Comparison of ENCODE assay signal across 8 mouse cellular contexts in genomic region chr9:63793731-63794495, GRCm38 (mm10). TPM values are rescaled to one million over a fixed set of nuclear protein-coding genes. Genes with fewer than 3 reads are reported as not detected.
DNase-seq lines count a peak whose midpoint lies in the region; ATAC-seq lines count a peak whose summit lies in the region.

No protein-coding gene starts in this region.

- H3K4me1 ChIP-seq in liver, embryonic 11.5 days (replicated peaks; ENCODE audit: control insufficient read depth, insufficient read depth, low read length) = peaks cover 14% of the 10 kb centered on the region
- H3K4me1 ChIP-seq in forebrain, embryonic 15.5 days = peaks cover 4% of the 10 kb centered on the region; the same call in 1 of the 2 replicates

- DNase-seq in liver = peak; percentile 53
- no peak for DNase-seq in liver, embryonic 11.5 days (ENCODE audit: low spot score)
- peak; percentile 76 for DNase-seq in gastrocnemius, postnatal 14 days
- DNase-seq in layer of hippocampus, adult 8-10 months (ENCODE audit: low spot score in 2 of 2) = peak; percentile 83 to 91
- peak; percentile 73 to 74 for DNase-seq in lung, postnatal 4 days
- DNase-seq in urinary bladder, postnatal 14 days (ENCODE audit: low spot score) = peak; percentile 87
- DNase-seq in embryo, embryonic 10.5 days (ENCODE audit: low spot score) = no peak

- H3K36me3 ChIP-seq in liver, embryonic 11.5 days (ENCODE audit: control insufficient read depth, insufficient read depth, low read length) = no peaks in the 10 kb centered on the region
- no peaks in the 10 kb centered on the region for H3K36me3 ChIP-seq in forebrain, embryonic 15.5 days

- 33% methylated on average over 10 of the region's 10 CpGs for WGBS in liver, embryonic 11.5 days
- WGBS in forebrain, embryonic 15.5 days = 82% methylated on average over 10 of the region's 10 CpGs

- no peak overlapping the region for H3K4me3 ChIP-seq in liver, embryonic 11.5 days (ENCODE audit: low read depth, low read length)
- no peak overlapping the region for H3K4me3 ChIP-seq in forebrain, embryonic 15.5 days

- no peak overlapping the region for H3K9ac ChIP-seq in liver, embryonic 11.5 days (ENCODE audit: low read depth, low read length)
- no peak overlapping the region for H3K9ac ChIP-seq in forebrain, embryonic 15.5 days (replicated peaks)

- no peak overlapping the region for H3K4me2 ChIP-seq in liver, embryonic 11.5 days
- H3K4me2 ChIP-seq in forebrain, embryonic 15.5 days (replicated peaks) = no peak overlapping the region

- no peaks in the 10 kb centered on the region for H3K9me3 ChIP-seq in liver, embryonic 11.5 days (ENCODE audit: control insufficient read depth, low read length)
- no peaks in the 10 kb centered on the region for H3K9me3 ChIP-seq in forebrain, embryonic 15.5 days

- ATAC-seq in liver, embryonic 11.5 days (replicated peaks; ENCODE audit: low FRiP score) = no peak
- no peak for ATAC-seq in forebrain, embryonic 15.5 days (replicated peaks)

- intact Hi-C loops in gastrocnemius, postnatal 14 days (cut with DNase I; ENCODE audit: low total_unique reads) = no loop called here

- no peaks in the 10 kb centered on the region; the same call in 1 of the 2 replicates for H3K27me3 ChIP-seq in liver, embryonic 11.5 days (replicated peaks; ENCODE audit: control insufficient read depth, insufficient read depth, low read length)
- no peaks in the 10 kb centered on the region for H3K27me3 ChIP-seq in forebrain, embryonic 15.5 days

- no peak overlapping the region for H3K27ac ChIP-seq in liver, embryonic 11.5 days (ENCODE audit: low read depth, low read length)
- H3K27ac ChIP-seq in forebrain, embryonic 15.5 days (replicated peaks) = no peak overlapping the region

RNA-seq across cellular contexts. Expression of gene Smad3, which starts 36.1 kb away (rescaled TPM):
- polyA plus RNA-seq in liver, embryonic 11.5 days (2014; fragmentation: Nextera tagmentation; extraction: Ambion mirVana) = 7.2 and 7.3 TPM in 2 replicates
- total RNA-seq in gastrocnemius, postnatal 14 days (2021) = 10 to 100 TPM; 39.3 to 40.2 TPM
- 10 to 100 TPM; 48.8 to 57.3 (median 53.6) TPM for total RNA-seq in layer of hippocampus, adult 8-10 months (2022)
- 7.0 and 7.6 TPM in 2 replicates for polyA plus RNA-seq in forebrain, embryonic 15.5 days (2015; fragmentation: Nextera tagmentation; extraction: Ambion mirVana)

Comparison
In these comparisons a context has a peak if more than half of its experiments do, and no peak if none do; other contexts are left out.
1. DNase-seq: peak in liver (single experiment), gastrocnemius, postnatal 14 days (single experiment), layer of hippocampus, adult 8-10 months (2 of 2), lung, postnatal 4 days (2 of 2) and urinary bladder, postnatal 14 days (single experiment); none in liver, embryonic 11.5 days (single experiment) and embryo, embryonic 10.5 days (single experiment).